Mouse (Mus musculus) embryonic facial prominence, embryonic 14.5 days (tissue): ENCODE measurements around the gene Fryl. TPM values are rescaled to one million over a fixed set of nuclear protein-coding genes. Genes with fewer than 3 reads are reported as not detected.

Experiments
- ATAC-seq: fragments of 200-750 bp; cut with Nextera tagmentation; 2 replicates; pipeline ENCODE4 v1.8.0; 2017; ENCODE audit warnings: low read depth, moderate number of reproducible peaks, moderate TSS enrichment
- DNase-seq: peaks from one replicate; pipeline ENCODE4 v3.0.0-alpha.2; 2015; ENCODE audit warnings: low spot score
- H3K27ac ChIP-seq: fragments of 300-500 bp; sonication (generic); replicated peaks from 2 replicates; pipeline ENCODE4 v1.5.1; 2014; ENCODE audit warnings: low read depth, mild to moderate bottlenecking, low read length, moderate library complexity
- H3K27me3 ChIP-seq: fragments of 300-500 bp; sonication (generic); replicated peaks from 2 replicates; pipeline ENCODE4 v1.6.1; 2014; ENCODE audit warnings: low read length; ENCODE audit not compliant: control insufficient read depth, insufficient read depth
- H3K36me3 ChIP-seq: fragments of 300-500 bp; sonication (generic); 2 replicates; pipeline ENCODE4 v1.6.1; 2014; ENCODE audit warnings: low read length, mixed read lengths; ENCODE audit not compliant: control insufficient read depth, insufficient read depth
- H3K4me1 ChIP-seq: fragments of 300-500 bp; sonication (generic); 2 replicates; pipeline ENCODE4 v1.6.1; 2014; ENCODE audit warnings: antibody characterized with exemption, low read length; ENCODE audit not compliant: control insufficient read depth, insufficient read depth
- H3K4me2 ChIP-seq: fragments of 300-500 bp; sonication (generic); 2 replicates; pipeline ENCODE4 v1.6.1; 2014; ENCODE audit warnings: low read depth, mild to moderate bottlenecking, low read length, moderate library complexity, mixed read lengths
- H3K4me3 ChIP-seq: fragments of 300-500 bp; sonication (generic); 2 replicates; pipeline ENCODE4 v1.5.1; 2014; ENCODE audit warnings: low read depth, mild to moderate bottlenecking, low read length
- H3K9ac ChIP-seq: fragments of 300-500 bp; sonication (generic); 2 replicates; pipeline ENCODE4 v1.6.1; 2014; ENCODE audit warnings: low read depth, mild to moderate bottlenecking, low read length, moderate library complexity, mixed read lengths
- H3K9me3 ChIP-seq: fragments of 300-500 bp; sonication (generic); 2 replicates; pipeline ENCODE4 v1.6.1; 2016; ENCODE audit warnings: low read length; ENCODE audit not compliant: control insufficient read depth
- WGBS: fragments of 180-500 bp; shearing (Covaris S2); extraction: QIAGEN DNeasy Blood & Tissue Kit; methylation state at CpG from one replicate; pipeline ENCODE4 v1.1.7; 2014; 5-methylcytosine and 5-hydroxymethylcytosine counted together
- polyA plus RNA-seq: library from polyadenylated mRNA; unstranded; fragments of >200 nt; fragmentation: Nextera tagmentation; extraction: Ambion mirVana; gene quantifications from 2 replicates; pipeline ENCODE4 v1.2.1, GENCODE M21; 2014

Gene Fryl
- polyA plus RNA-seq, 1 experiment from 2014 or later = 26.8 TPM

DNA sequence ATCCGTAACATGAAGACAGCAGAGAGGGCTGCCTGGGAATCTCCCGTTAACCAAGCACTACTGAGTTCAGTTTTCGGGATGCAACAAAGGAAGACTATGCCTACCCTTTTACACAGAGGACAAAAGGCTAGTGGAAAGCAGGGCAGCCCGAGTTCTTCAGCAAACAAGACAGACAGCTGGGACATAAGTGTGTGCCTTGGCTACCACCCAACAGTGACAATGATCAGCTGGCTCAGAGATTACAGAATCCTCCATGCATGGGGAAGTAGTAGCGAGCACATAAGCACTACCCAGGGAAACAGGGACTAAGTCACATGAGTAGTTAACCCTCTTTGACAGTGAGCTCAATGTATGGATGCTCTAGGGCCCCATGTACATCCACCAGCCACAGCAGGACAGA, 126.5 kb downstream of the Fryl start:
- peak; percentile 48 for DNase-seq
- Histone ChIP-seq H3K4me2 (no peak overlapping the region), H3K9me3 (no peaks in the 10 kb centered on the region), H3K27me3 (no peaks in the 10 kb centered on the region), H3K36me3 (peaks cover 4% of the 10 kb centered on the region; the same call in 1 of the 2 replicates), H3K27ac (no peak overlapping the region), H3K4me3 (no peak overlapping the region), H3K9ac (no peak overlapping the region), H3K4me1 (no peaks in the 10 kb centered on the region)
- 72% methylated on average over 5 of the region's 5 CpGs for WGBS
- ATAC-seq = 0 out of 2 replicates have a peak, but pooled peaks have one; percentile 33

DNA sequence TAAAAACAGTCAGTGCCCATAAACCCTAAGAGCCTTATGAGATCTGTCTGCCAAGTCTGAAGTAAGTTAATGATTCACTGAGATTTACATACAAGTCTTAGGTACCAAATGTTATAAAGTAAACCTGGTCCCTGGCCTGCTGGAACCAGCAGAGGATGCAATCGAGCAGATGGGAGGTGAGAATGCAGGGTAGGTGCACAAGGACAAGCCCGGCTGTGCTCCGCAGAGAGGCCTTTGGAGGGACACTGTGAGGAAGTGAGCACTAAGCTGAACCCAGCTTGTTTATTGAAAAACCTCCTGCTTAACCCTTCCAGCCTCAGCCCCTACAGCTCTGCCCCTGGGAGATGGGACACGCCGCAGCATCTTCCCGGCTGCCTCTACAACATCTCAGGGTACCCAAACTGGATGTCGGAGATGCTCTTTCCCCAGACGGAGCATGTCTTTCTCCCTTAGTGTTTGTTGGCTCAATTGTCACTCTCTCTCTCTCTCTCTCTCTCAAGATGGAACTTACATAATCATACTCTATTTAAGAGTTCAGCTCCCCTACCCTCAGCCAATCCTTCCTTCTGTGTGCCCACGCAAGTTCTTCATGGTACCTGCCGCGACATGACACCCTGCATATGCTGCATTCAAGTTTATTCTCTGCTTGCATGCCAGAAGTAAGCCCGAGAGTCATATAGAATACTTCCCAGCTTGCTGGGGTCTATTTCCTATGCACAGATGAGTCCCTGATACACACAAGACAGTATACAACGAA, 136.3 kb downstream of the Fryl start:
- 89% methylated on average over 13 of the region's 13 CpGs for WGBS
- Histone ChIP-seq H3K27ac (no peak overlapping the region), H3K4me2 (no peak overlapping the region), H3K4me1 (no peaks in the 10 kb centered on the region), H3K27me3 (no peaks in the 10 kb centered on the region), H3K36me3 (peaks cover 33% of the 10 kb centered on the region), H3K4me3 (no peak overlapping the region), H3K9me3 (no peaks in the 10 kb centered on the region), H3K9ac (no peak overlapping the region)
- no peak for ATAC-seq
- DNase-seq = no peak

DNA sequence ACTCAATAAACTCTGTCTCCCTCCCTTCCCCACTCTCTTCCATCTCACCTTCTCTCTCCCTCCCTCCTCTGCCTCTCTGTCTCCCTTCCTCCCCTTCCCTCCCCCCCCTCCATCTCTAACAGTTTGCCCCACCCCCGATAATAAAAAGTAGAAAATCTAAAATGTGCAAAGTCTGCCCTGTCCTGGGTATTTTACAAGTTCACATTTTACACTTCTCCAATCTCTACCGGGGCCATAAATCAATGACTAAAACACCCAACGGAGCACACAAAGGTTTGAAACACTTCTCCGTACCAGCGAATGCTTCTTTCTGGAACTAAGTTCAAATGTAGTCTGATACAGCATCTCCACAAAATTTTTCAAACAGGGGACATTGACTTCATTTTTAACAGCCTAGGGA, 136.9 kb downstream of the Fryl start:
- Histone ChIP-seq H3K9me3 (no peaks in the 10 kb centered on the region), H3K4me1 (no peaks in the 10 kb centered on the region), H3K4me2 (no peak overlapping the region), H3K27ac (no peak overlapping the region), H3K27me3 (no peaks in the 10 kb centered on the region), H3K36me3 (peaks cover 36% of the 10 kb centered on the region), H3K4me3 (no peak overlapping the region), H3K9ac (no peak overlapping the region)
- no peak for DNase-seq
- 92% methylated on average over 5 of the region's 5 CpGs for WGBS
- no peak for ATAC-seq

DNA sequence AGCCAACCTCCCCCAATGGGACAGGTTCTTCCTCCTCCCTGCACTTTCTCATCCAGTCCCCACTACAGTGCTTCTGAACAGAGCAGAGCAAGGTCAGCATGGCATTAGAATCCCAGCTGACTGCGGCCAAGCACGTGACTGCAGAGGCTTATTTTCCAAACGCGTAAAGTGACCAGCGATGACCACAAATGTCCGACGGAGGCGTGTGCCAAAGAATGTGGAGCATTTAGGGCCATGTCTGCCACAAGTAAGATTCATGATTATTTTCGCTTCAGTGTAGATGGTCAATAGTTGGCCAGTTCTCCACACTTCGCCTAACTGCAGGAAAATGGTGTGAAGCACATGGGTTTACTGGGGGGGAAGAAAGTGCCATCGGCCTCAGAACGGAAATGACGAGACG, 137.6 kb downstream of the Fryl start:
- H3K4me3 ChIP-seq = no peak overlapping the region
- no peaks in the 10 kb centered on the region for H3K27me3 ChIP-seq
- ATAC-seq (no peak), DNase-seq (no peak)
- no peak overlapping the region for H3K9ac ChIP-seq
- no peaks in the 10 kb centered on the region for H3K4me1 ChIP-seq
- WGBS = 90% methylated on average over 14 of the region's 14 CpGs
- no peaks in the 10 kb centered on the region for H3K9me3 ChIP-seq
- H3K4me2 ChIP-seq = no peak overlapping the region
- H3K36me3 ChIP-seq = peaks cover 33% of the 10 kb centered on the region
- H3K27ac ChIP-seq = no peak overlapping the region

DNA sequence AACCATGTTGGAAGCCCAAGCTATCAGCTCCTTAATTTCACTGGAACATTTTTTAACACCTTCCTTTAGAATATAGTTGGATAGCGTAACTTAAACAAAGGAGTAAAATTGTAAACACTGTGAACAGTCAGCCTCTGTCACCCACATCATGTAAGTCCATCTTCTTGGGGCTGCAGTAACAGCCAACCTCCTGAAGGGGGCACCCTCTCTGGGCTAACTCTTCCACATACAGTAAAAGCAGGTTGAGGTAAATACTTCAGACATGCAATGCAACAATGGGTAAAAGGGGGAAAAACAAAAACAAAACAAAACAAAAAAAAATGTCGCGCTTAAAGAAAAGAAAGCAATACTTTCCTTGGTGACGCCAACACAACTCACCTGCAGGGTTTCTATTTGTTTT, 141.5 kb downstream of the Fryl start:
- WGBS = 92% methylated on average over 4 of the region's 4 CpGs
- DNase-seq = no peak

DNA sequence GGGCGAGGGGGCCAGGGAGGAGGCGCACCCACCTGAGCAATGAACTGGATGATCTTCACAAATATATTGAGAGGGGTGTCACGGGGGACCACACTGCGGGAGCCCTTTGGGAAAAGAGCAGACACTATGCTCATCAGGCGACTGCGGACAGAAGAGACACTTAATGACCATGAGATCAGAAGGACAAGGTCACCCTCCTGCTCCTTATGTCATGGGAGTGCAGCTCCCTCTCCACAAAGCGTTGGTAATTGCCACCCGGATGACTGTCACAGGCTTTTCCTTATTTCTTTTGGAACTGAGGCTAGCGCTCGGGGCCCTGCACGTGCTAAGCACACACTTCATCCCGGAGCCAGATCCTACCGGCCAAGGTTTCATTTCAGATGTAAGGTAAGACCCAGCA, 144.1 kb downstream of the Fryl start:
- DNase-seq (no peak), ATAC-seq (no peak)
- no peak overlapping the region for H3K4me2 ChIP-seq
- H3K9ac ChIP-seq = no peak overlapping the region
- H3K36me3 ChIP-seq = peaks cover 66% of the 10 kb centered on the region
- H3K27ac ChIP-seq = no peak overlapping the region
- no peaks in the 10 kb centered on the region for H3K9me3 ChIP-seq
- H3K4me3 ChIP-seq = no peak overlapping the region
- 86% methylated on average over 13 of the region's 13 CpGs for WGBS
- H3K4me1 ChIP-seq = no peaks in the 10 kb centered on the region
- no peaks in the 10 kb centered on the region for H3K27me3 ChIP-seq

More for the DNA sequence above, 141.5 kb downstream of the Fryl start:
- Histone ChIP-seq H3K4me3 (no peak overlapping the region), H3K27ac (no peak overlapping the region), H3K4me2 (no peak overlapping the region), H3K27me3 (no peaks in the 10 kb centered on the region), H3K9ac (no peak overlapping the region), H3K9me3 (no peaks in the 10 kb centered on the region), H3K36me3 (peaks cover 49% of the 10 kb centered on the region), H3K4me1 (no peaks in the 10 kb centered on the region)
- no peak for ATAC-seq

DNA sequence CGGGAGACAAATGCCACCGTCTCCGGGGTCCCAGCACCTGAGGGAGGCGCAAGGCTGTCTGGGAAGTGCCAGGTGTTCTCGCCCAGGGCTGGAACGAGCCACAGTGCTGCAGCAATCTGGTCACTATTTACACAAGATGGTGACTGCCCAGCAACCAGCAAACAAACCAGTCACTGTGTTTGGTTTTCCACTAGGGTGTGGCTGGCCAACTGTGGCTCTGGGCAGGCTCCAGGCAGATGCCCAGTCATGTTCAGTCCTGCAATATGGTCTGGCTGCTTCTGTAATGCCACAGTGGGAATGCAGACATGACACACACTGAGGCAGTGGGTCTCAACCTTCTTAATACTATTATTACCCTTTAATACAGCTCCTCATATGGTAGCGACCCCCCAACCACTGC, 152.8 kb downstream of the Fryl start:
- Histone ChIP-seq H3K36me3 (peaks cover 58% of the 10 kb centered on the region), H3K9ac (no peak overlapping the region), H3K27me3 (no peaks in the 10 kb centered on the region), H3K27ac (no peak overlapping the region), H3K9me3 (no peaks in the 10 kb centered on the region), H3K4me2 (no peak overlapping the region), H3K4me1 (no peaks in the 10 kb centered on the region), H3K4me3 (no peak overlapping the region)
- peak; percentile 7 for DNase-seq
- no peak for ATAC-seq
- WGBS = 89% methylated on average over 7 of the region's 7 CpGs

DNA sequence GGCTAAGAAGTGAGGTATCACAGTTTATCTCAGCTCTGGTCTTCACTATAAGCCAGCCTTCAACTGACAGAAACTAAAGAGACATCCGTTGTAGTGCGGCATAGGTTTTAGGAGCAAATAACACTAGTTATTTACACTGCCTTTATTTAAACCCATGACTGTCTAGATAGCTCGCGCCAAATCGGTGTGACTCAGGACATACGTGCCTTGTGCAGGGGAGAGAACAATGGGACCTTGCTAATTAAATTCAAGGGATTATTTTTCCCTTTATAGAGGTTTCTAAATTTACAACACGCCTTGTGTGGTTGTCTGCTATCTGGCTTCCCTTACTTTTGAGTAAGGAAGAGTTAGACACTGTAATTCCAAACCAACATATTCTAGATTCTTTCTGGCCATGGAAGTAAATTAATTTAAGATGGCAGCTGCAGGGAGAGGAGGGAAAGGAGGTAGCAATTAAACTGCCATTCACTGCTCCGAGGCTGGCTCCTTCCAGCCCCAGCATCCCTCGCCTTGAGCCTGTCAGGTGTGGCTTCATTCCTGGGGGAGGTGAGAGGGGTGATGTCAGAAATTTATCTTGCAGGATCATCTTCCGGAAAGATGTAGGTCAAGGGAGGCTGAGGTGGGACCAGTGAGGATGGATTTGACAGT, 154.0 kb downstream of the Fryl start:
- WGBS = 58% methylated on average over 10 of the region's 10 CpGs
- Histone ChIP-seq H3K9me3 (no peaks in the 10 kb centered on the region), H3K4me2 (no peak overlapping the region), H3K27ac (no peak overlapping the region), H3K4me3 (no peak overlapping the region), H3K4me1 (no peaks in the 10 kb centered on the region), H3K9ac (no peak overlapping the region), H3K27me3 (no peaks in the 10 kb centered on the region), H3K36me3 (peaks cover 56% of the 10 kb centered on the region)
- DNase-seq (peak; percentile 16), ATAC-seq (peak; percentile 22; the same call in 1 of the 2 replicates)

DNA sequence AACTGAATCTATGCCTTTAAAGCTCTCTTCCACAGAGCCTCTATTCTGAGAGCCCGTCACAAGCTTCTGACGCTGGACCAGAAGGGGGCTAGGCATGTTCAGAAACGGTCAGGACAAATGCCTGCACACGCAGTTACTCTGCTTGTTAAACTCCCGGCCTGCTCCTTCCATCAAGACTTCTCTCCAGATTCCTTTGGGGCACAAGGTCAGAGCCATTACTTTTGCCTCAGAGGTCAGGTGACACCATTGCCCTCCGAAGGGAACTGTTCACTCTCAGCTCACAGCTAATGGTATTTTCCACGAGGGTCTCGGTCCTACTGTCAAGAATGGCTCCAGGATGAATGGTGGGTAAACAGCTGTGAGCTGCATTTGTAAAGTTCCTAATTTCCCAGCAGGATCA, 164.2 kb downstream of the Fryl start:
- Histone ChIP-seq H3K4me1 (no peaks in the 10 kb centered on the region), H3K27me3 (no peaks in the 10 kb centered on the region), H3K4me3 (no peak overlapping the region), H3K27ac (no peak overlapping the region), H3K4me2 (no peak overlapping the region), H3K9me3 (no peaks in the 10 kb centered on the region), H3K36me3 (peaks cover 44% of the 10 kb centered on the region), H3K9ac (no peak overlapping the region)
- ATAC-seq = no peak
- 50% methylated on average over 8 of the region's 8 CpGs for WGBS
- DNase-seq = no peak
